Mouse (Mus musculus) midbrain, embryonic 15.5 days (tissue): Measurements from ENCODE around the gene Naa80. TPM values are rescaled to one million over a fixed set of nuclear protein-coding genes. Genes with fewer than 3 reads are reported as not detected.

Experiments used
- ATAC-seq: fragments of 200-750 bp; cut with Nextera tagmentation; replicated peaks from 2 replicates; pipeline ENCODE4 v1.8.0; 2017; ENCODE audit warnings: moderate TSS enrichment
- H3K27ac ChIP-seq: fragments of 300-500 bp; sonication (generic); 2 replicates; pipeline ENCODE4 v1.5.1; 2015; ENCODE audit warnings: mild to moderate bottlenecking, inconsistent platforms
- H3K27me3 ChIP-seq: fragments of 300-500 bp; sonication (generic); replicated peaks from 2 replicates; pipeline ENCODE4 v1.6.1; 2015; ENCODE audit warnings: inconsistent platforms
- H3K36me3 ChIP-seq: fragments of 300-500 bp; sonication (generic); replicated peaks from 2 replicates; pipeline ENCODE4 v1.6.1; 2015; ENCODE audit warnings: inconsistent platforms
- H3K4me1 ChIP-seq: fragments of 300-500 bp; sonication (generic); 2 replicates; pipeline ENCODE4 v1.6.1; 2015; ENCODE audit warnings: inconsistent platforms
- H3K4me2 ChIP-seq: fragments of 300-500 bp; sonication (generic); 2 replicates; pipeline ENCODE4 v1.6.1; 2015; ENCODE audit warnings: inconsistent platforms, mild to moderate bottlenecking, moderate library complexity
- H3K4me3 ChIP-seq: fragments of 300-500 bp; sonication (generic); 2 replicates; pipeline ENCODE4 v1.5.1; 2015; ENCODE audit warnings: mild to moderate bottlenecking, inconsistent platforms
- H3K9ac ChIP-seq: fragments of 300-500 bp; sonication (generic); 2 replicates; pipeline ENCODE4 v1.6.1; 2015; ENCODE audit warnings: mild to moderate bottlenecking, inconsistent platforms
- H3K9me3 ChIP-seq: fragments of 300-500 bp; sonication (generic); 2 replicates; pipeline ENCODE4 v1.6.1; 2016; ENCODE audit warnings: inconsistent platforms
- WGBS: fragments of 180-500 bp; shearing (Covaris S2); methylation state at CpG from one replicate; pipeline ENCODE4 v1.1.7; 2015; ENCODE audit warnings: mixed read lengths; 5-methylcytosine and 5-hydroxymethylcytosine counted together
- polyA plus RNA-seq: library from polyadenylated mRNA; unstranded; fragments of >200 nt; fragmentation: Nextera tagmentation; extraction: Ambion mirVana; gene quantifications from 2 replicates; pipeline ENCODE4 v1.2.1, GENCODE M21; 2015

Gene Naa80
- polyA plus RNA-seq, 1 experiment from 2014 or later: 21.4 TPM

DNA sequence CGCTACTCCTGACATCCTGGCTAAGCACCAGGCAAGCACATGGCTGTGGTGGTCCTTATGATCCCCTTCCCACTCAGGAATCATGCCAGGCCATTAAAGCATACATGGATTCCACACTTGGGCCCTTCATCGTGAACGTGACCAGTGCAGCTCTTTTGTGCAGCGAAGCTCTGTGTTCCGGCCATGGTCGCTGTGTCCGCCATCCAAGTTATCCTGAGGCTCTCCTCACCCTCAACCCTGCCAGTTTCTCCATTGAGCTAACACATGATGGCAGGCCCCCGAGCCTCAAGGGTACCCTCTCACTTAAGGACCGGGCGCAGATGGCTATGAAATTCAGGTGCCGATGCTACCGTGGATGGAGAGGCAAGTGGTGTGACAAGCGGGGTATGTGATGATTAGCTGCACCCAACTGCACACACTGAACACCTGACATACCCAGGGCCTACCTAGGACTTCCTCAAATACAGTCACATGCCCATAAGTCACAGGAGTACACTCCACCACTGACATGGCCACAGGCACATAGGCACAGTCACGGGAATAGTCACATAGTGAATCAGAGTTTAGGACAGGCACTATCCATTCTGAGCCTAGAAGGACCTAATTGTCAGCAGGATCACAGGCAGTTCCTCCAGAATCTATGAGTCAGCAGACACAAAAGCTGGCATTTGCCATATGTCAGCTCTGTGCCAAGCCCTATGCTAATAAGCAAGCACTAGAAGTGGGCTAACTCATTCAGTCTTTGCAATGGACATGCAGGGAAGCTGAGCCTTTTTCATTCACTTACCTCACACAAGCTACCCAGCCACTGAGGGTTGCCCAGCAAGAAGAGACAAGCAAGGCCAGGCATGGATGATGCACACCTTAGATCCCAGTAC is 575 bp downstream of the Naa80 start:
- ATAC-seq: no peak
- 0 out of 2 replicates have a peak overlapping the region, but pooled peaks have one; percentile 8 for H3K9ac ChIP-seq
- no peak overlapping the region for H3K4me3 ChIP-seq
- 96% methylated on average over 14 of the region's 14 CpGs for WGBS
- no peaks in the 10 kb centered on the region for H3K27me3 ChIP-seq
- H3K4me2 ChIP-seq: peak overlapping the region; percentile 96; the same call in 1 of the 2 replicates
- H3K27ac ChIP-seq: no peak overlapping the region
- H3K4me1 ChIP-seq: peaks cover 34% of the 10 kb centered on the region
- H3K9me3 ChIP-seq: no peaks in the 10 kb centered on the region
- H3K36me3 ChIP-seq: peaks cover 4% of the 10 kb centered on the region; the same call in 1 of the 2 replicates

DNA sequence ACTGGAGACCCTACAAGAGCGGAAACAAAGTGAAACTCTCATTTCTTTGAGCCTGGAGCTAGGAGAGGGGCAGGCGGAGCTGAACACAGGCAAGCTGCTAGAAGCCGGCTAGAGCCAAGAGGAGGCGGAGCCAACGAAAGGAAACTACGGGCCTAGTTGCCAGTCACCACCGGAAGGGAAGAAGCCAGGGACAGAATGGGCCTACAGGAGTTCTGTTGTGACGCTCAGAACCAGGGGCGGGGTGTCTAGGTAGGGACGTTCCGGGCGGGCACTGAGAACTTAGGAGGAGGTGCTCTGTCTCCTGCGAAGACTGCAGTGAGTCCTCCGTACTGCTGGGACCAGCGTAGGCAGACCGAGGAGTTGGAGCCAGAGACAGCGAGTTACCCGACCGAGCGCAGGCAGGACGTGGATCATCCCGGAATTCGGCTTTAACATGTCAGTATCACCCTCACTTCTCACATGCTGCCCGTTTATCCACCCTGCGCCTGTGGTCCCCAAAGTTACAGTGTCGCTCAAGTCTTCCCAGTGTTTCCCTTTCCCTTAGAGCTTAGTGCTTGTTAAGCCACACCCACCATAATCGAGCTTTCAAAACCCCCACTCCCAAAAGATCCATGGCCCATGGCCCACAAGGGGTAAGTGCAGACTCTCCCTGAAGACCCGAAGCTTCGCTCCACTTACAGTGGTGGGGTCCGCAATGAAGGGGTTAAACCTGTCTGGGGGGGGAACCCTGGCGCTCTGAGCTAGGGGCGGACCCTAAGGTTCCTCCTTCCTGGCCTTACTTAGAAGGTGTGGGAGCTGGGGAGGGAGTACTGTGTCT is 2.0 kb downstream of the Naa80 start, which contains the start of gene Hyal3:
TSS of gene Hyal3 (plus strand) at position 318 of the 817 bp plus-strand sequence.
- no peaks in the 10 kb centered on the region for H3K9me3 ChIP-seq

GRCm38 (mm10) chr9:107581584-107581983 is 2.9 kb downstream of the Naa80 start:
- Histone ChIP-seq H3K27me3 (no peaks in the 10 kb centered on the region), H3K36me3 (no peaks in the 10 kb centered on the region), H3K4me1 (peaks cover 34% of the 10 kb centered on the region), H3K27ac (peak overlapping the region; percentile 82; the same call in 1 of the 2 replicates), H3K4me3 (peak overlapping the region; percentile 57), H3K9me3 (no peaks in the 10 kb centered on the region), H3K9ac (peak overlapping the region; percentile 68), H3K4me2 (peak overlapping the region; percentile 96)
- 76% methylated on average over 4 of the region's 4 CpGs for WGBS
- ATAC-seq: no peak

More for the DNA sequence above, 2.0 kb downstream of the Naa80 start, which contains the start of gene Hyal3:
- ATAC-seq: peak; percentile 77
- Histone ChIP-seq H3K4me2 (peak within 1 kb of the TSS; percentile 96), H3K27ac (peak within 1 kb of the TSS; percentile 82), H3K9ac (peak within 1 kb of the TSS; percentile 68), H3K27me3 (no peaks in the 10 kb centered on the region), H3K36me3 (no peaks in the 10 kb centered on the region), H3K4me1 (peaks cover 34% of the 10 kb centered on the region), H3K4me3 (peak within 1 kb of the TSS; percentile 57)
- WGBS: under 1% methylated on average over 32 of the region's 32 CpGs

DNA sequence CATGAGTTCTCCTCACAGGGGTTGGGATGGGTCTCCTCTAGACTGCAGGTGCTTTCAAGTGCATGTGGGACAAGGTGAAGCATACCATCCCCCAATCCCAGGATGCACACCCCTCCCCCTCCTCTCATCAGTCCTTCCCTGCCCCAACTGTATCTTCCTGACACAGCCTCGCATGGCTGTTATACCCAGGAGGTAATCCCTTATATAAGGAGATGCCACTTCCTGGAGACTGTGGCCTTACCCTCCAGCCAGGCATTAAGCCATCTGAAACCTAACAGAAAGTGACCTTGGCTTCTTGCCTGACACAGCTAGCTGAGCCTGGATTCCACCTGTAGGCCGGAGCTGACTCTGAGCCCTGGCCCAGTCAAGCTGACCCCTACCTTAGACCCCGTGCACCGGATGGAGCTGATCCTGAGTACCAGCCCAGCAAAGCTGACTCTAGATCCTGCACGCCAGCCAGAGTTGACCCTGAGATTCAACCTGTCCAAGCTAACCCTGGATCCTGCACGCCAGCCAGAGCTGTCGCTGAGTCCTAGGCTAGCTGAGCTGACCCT is 3.9 kb downstream of the Naa80 start:
- Histone ChIP-seq H3K9ac (no peak overlapping the region), H3K36me3 (no peaks in the 10 kb centered on the region), H3K4me1 (peaks cover 32% of the 10 kb centered on the region), H3K27ac (no peak overlapping the region), H3K4me3 (no peak overlapping the region), H3K4me2 (no peak overlapping the region), H3K9me3 (no peaks in the 10 kb centered on the region), H3K27me3 (no peaks in the 10 kb centered on the region)
- WGBS: 88% methylated on average over 7 of the region's 7 CpGs
- ATAC-seq: no peak

DNA sequence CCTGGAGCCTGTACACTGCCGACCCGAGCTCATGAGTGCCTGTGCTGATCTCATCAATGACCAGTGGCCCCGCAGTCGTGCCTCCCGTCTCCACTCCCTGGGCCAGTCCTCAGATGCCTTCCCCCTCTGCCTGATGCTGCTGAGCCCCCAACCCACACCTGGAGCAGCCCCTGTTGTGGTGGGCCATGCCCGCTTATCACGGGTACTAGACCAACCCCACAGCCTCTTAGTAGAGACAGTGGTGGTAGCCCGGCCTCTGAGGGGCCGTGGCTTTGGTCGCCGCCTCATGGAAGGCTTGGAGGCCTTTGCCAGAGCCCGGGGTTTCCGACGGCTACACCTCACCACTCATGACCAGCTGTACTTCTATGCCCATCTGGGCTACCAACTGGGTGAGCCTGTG is 4.5 kb downstream of the Naa80 start:
- Histone ChIP-seq H3K4me2 (no peak overlapping the region), H3K27ac (no peak overlapping the region), H3K4me3 (no peak overlapping the region), H3K4me1 (peaks cover 35% of the 10 kb centered on the region), H3K36me3 (no peaks in the 10 kb centered on the region), H3K9ac (no peak overlapping the region), H3K9me3 (no peaks in the 10 kb centered on the region), H3K27me3 (no peaks in the 10 kb centered on the region)
- ATAC-seq: no peak
- WGBS: 93% methylated on average over 14 of the region's 14 CpGs

GRCm38 (mm10) chr9:107586504-107586903 is 7.8 kb downstream of the Naa80 start:
- no peak overlapping the region for H3K9ac ChIP-seq
- no peak overlapping the region for H3K4me3 ChIP-seq
- H3K27ac ChIP-seq: no peak overlapping the region
- no peaks in the 10 kb centered on the region for H3K9me3 ChIP-seq
- peaks cover 23% of the 10 kb centered on the region for H3K4me1 ChIP-seq
- no peak overlapping the region for H3K4me2 ChIP-seq
- ATAC-seq: no peak
- no peaks in the 10 kb centered on the region for H3K27me3 ChIP-seq
- H3K36me3 ChIP-seq: peaks cover 6% of the 10 kb centered on the region; the same call in 1 of the 2 replicates
- WGBS: 89% methylated on average over 5 of the region's 5 CpGs

- ATAC-seq: peak; percentile 96
- H3K36me3 ChIP-seq: peaks cover 7% of the 10 kb centered on the region; the same call in 1 of the 2 replicates
- peak within 1 kb of the TSS; percentile 60 for H3K4me3 ChIP-seq
- WGBS: 15% methylated on average over 46 of the region's 46 CpGs
- H3K9ac ChIP-seq: peak within 1 kb of the TSS; percentile 46
- no peaks in the 10 kb centered on the region for H3K9me3 ChIP-seq
- no peaks in the 10 kb centered on the region for H3K27me3 ChIP-seq
- H3K27ac ChIP-seq: no peak within 1 kb of the TSS
- peak within 1 kb of the TSS; percentile 65 for H3K4me2 ChIP-seq
- H3K4me1 ChIP-seq: peaks cover 16% of the 10 kb centered on the region
Observed at GRCm38 (mm10) chr9:107586974-107587832, 8.5 kb downstream of the Naa80 start, which contains the start of gene Ifrd2. Gene Ifrd2, plus strand, starts transcription at chr9:107587642.

GRCm38 (mm10) chr9:107587833-107588639 is 9.3 kb downstream of the Naa80 start:
- no peak; the same call in 1 of the 2 replicates for ATAC-seq
- peak overlapping the region; percentile 46 for H3K9ac ChIP-seq
- WGBS: 7% methylated on average over 33 of the region's 33 CpGs
- H3K4me1 ChIP-seq: peaks cover 14% of the 10 kb centered on the region
- peak overlapping the region; percentile 65 for H3K4me2 ChIP-seq
- no peak overlapping the region for H3K27ac ChIP-seq
- peak overlapping the region; percentile 60 for H3K4me3 ChIP-seq
- H3K27me3 ChIP-seq: no peaks in the 10 kb centered on the region
- H3K9me3 ChIP-seq: no peaks in the 10 kb centered on the region
- peaks cover 7% of the 10 kb centered on the region; the same call in 1 of the 2 replicates for H3K36me3 ChIP-seq

DNA sequence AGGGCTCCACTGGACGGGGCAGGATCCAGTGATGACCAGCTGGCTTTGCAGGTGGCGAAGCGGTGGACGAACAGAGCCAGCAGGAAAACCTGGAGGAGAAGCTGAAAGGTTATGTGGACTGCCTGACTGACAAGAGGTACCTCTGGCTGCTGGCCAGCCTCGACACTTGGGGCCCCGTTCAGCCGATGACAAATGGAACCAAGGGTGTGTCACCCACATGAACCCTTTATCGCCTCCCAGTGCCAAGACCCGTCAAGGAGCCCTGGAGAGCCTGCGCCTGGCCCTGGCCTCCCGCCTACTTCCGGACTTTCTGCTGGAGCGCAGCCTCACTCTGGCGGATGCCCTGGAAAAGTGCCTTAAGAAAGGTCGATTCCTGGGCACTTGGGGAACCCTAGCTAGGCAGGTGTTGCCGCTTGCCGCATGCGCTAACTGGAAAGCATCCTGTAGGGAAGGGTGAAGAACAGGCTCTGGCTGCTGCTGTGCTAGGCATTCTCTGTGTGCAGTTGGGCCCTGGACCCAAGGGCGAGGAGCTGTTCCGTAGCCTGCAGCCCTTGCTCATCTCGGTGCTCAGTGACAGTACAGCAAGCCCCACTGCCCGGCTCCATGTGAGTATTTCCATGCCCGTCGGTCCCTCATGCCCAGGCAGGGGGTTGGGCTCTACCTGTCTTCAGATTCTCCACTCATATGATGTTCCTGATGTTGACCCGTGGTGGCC is 11.5 kb downstream of the Naa80 start:
- ATAC-seq: no peak
- Histone ChIP-seq H3K9me3 (no peaks in the 10 kb centered on the region), H3K27me3 (no peaks in the 10 kb centered on the region), H3K27ac (no peak overlapping the region), H3K4me3 (no peak overlapping the region), H3K9ac (no peak overlapping the region), H3K4me2 (no peak overlapping the region), H3K36me3 (peaks cover 11% of the 10 kb centered on the region; the same call in 1 of the 2 replicates), H3K4me1 (peaks cover 14% of the 10 kb centered on the region)
- 93% methylated on average over 25 of the region's 25 CpGs for WGBS

DNA sequence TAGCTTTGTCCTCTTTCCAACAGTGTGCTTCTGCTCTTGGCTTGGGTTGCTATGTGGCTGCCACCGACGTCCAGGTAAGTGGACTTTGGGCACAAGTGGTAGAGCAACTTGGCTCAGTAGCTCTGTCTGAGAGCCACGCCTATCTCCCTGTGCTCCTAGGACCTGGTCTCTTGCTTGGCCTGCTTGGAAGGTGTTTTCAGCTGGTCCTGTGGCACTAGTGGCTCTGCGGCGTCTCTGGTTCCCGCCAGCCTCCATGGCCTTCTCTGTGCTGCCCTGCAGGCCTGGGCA is 12.0 kb downstream of the Naa80 start:
- peaks cover 11% of the 10 kb centered on the region; the same call in 1 of the 2 replicates for H3K36me3 ChIP-seq
- no peak overlapping the region for H3K4me3 ChIP-seq
- H3K9ac ChIP-seq: no peak overlapping the region
- no peaks in the 10 kb centered on the region for H3K9me3 ChIP-seq
- H3K27me3 ChIP-seq: no peaks in the 10 kb centered on the region
- no peak overlapping the region for H3K4me2 ChIP-seq
- H3K27ac ChIP-seq: no peak overlapping the region
- H3K4me1 ChIP-seq: peaks cover 14% of the 10 kb centered on the region
- no peak for ATAC-seq
- WGBS: 96% methylated on average over 6 of the region's 6 CpGs
